Mouse (Mus musculus): Measurements from ENCODE around the gene Rasgef1b. TPM values are rescaled to one million over a fixed set of nuclear protein-coding genes. Genes with fewer than 3 reads are reported as not detected.

Gene Rasgef1b
- polyA plus RNA-seq, 1 experiment from 2014 or later = 25.5 TPM

DNA sequence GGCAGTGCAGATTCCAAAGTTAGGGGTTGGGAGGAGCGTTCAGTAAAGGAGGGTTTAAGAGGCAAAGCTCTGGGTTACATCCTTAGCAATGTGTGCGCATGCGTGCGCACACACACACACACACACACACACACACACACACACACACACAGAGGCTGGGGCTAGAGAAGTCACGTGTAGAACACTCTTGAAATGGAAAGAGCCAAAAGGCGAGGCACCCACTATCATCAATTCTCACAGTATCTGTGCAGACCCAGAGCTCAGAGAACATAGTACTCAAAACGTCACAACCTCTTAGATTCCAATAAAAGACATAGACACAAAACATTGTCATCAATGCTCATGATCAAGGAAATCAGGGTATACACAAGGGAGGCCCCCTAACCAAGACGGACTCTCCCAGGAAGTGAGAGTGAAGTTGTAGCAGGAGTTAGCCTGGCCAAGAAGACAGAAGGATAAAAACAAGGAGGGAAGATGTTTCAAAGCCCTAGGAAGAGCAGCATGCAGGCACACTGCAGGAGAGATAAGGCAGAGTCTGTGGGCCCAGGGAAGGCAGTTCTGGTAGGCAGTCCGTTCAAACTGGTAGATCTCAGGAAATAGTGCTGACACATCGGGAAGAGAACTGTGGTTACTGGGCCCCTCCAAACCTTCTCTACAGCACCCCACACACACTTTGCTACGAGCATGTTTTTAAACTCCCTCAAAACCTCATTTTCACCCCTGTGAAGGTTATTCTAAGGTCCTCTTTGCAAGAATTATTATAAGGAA lies 324.3 kb downstream of the Rasgef1b start:
- peaks cover 7% of the 10 kb centered on the region; the same call in 1 of the 2 replicates for H3K4me1 ChIP-seq (replicated peaks; ENCODE audit: control insufficient read depth, insufficient read depth, low read length)
- no peak for ATAC-seq (replicated peaks; ENCODE audit: low FRiP score)
- H3K4me3 ChIP-seq (ENCODE audit: low read depth, low read length) = no peak overlapping the region
- no peaks in the 10 kb centered on the region for H3K36me3 ChIP-seq (ENCODE audit: control insufficient read depth, insufficient read depth, low read length)
- 90% methylated on average over 11 of the region's 11 CpGs for WGBS
- no peak overlapping the region for H3K9ac ChIP-seq (ENCODE audit: low read length)
- no peaks in the 10 kb centered on the region for H3K9me3 ChIP-seq (ENCODE audit: control insufficient read depth, low read length)
- no peak for DNase-seq (ENCODE audit: low spot score)
- H3K27ac ChIP-seq (ENCODE audit: low read depth, low read length) = no peak overlapping the region
- no peak overlapping the region for H3K4me2 ChIP-seq (ENCODE audit: low read depth, low read length, severe bottlenecking)
- H3K27me3 ChIP-seq (ENCODE audit: control insufficient read depth, insufficient read depth, low read length) = no peaks in the 10 kb centered on the region

DNA sequence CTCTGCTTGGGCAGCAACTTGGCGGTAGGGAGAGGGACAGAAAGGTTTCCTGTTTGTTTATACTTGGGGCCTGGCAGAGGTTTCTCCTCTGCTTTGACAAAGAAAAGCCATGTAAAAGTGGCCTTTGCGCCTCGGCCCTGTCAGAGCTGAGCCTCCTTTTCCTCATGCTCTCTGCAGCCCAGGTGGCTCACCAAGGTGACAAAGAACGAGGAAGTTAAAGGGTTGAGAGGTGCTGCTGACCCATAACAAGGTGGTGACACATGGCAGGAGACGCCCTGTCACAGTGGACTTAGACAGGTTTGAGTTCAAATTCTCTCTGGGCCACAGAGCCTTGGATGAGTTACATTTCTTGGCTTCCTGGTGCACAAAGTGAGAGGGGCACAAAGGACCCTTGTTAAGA lies 325.5 kb downstream of the Rasgef1b start:
- ATAC-seq (replicated peaks; ENCODE audit: low FRiP score) (no peak), DNase-seq (ENCODE audit: low spot score) (no peak)
- H3K4me1 ChIP-seq (replicated peaks; ENCODE audit: control insufficient read depth, insufficient read depth, low read length) = peaks cover 7% of the 10 kb centered on the region; the same call in 1 of the 2 replicates
- no peak overlapping the region for H3K4me3 ChIP-seq (ENCODE audit: low read depth, low read length)
- 73% methylated on average over 5 of the region's 5 CpGs for WGBS
- H3K4me2 ChIP-seq (ENCODE audit: low read depth, low read length, severe bottlenecking) = no peak overlapping the region
- no peaks in the 10 kb centered on the region for H3K36me3 ChIP-seq (ENCODE audit: control insufficient read depth, insufficient read depth, low read length)
- H3K9ac ChIP-seq (ENCODE audit: low read length) = no peak overlapping the region
- no peaks in the 10 kb centered on the region for H3K9me3 ChIP-seq (ENCODE audit: control insufficient read depth, low read length)
- H3K27me3 ChIP-seq (ENCODE audit: control insufficient read depth, insufficient read depth, low read length) = no peaks in the 10 kb centered on the region
- no peak overlapping the region for H3K27ac ChIP-seq (ENCODE audit: low read depth, low read length)

DNA sequence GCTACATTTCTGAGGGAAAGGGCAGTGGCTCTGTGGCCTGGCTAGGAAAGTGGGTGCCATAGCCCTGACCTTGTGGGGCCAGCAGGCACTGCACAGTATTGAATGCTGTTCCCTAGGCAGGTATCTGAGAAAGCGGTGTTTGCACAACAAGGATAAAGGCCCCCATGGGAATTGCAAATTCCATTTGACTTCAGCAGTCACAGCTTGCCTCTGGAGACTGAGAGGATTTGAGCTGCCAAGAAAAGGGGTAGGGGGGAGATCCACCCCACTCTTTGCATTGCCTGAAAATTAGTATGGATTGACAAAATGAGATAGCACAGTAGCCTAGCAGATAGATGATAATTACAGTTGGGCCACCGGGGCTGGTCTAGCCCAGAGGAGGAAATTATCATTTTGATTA lies 326.1 kb downstream of the Rasgef1b start:
- DNase-seq (ENCODE audit: low spot score) (no peak), ATAC-seq (replicated peaks; ENCODE audit: low FRiP score) (peak; percentile 49; the same call in 1 of the 2 replicates)
- H3K36me3 ChIP-seq (ENCODE audit: control insufficient read depth, insufficient read depth, low read length) = no peaks in the 10 kb centered on the region
- 40% methylated on average over 2 of the region's 2 CpGs for WGBS
- H3K4me2 ChIP-seq (ENCODE audit: low read depth, low read length, severe bottlenecking) = no peak overlapping the region
- no peak overlapping the region for H3K27ac ChIP-seq (ENCODE audit: low read depth, low read length)
- H3K4me1 ChIP-seq (replicated peaks; ENCODE audit: control insufficient read depth, insufficient read depth, low read length) = peaks cover 7% of the 10 kb centered on the region; the same call in 1 of the 2 replicates
- H3K9me3 ChIP-seq (ENCODE audit: control insufficient read depth, low read length) = no peaks in the 10 kb centered on the region
- H3K27me3 ChIP-seq (ENCODE audit: control insufficient read depth, insufficient read depth, low read length) = no peaks in the 10 kb centered on the region
- H3K4me3 ChIP-seq (ENCODE audit: low read depth, low read length) = no peak overlapping the region
- no peak overlapping the region for H3K9ac ChIP-seq (ENCODE audit: low read length)

DNA sequence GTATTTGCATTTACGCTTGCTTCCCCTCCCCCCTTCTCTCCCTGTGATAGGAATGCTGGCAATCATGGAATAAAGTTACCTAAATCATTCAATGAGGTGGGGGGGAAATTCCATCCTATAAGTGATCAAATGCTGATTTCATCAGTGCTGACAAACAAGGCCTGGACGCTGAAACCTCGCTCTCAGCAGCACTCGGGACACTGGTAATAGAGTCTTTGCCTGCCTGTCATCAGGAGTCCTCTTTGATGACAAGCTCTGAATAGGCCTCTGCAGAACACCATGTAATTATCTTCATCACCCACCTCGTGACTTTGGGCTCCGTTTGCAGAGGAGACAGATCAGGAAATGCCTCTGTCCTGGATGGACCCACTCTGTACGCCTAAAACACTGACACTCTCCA lies 326.6 kb downstream of the Rasgef1b start:
- Histone ChIP-seq H3K4me1 (replicated peaks; ENCODE audit: control insufficient read depth, insufficient read depth, low read length) (peaks cover 7% of the 10 kb centered on the region; the same call in 1 of the 2 replicates), H3K27me3 (ENCODE audit: control insufficient read depth, insufficient read depth, low read length) (no peaks in the 10 kb centered on the region), H3K4me2 (ENCODE audit: low read depth, low read length, severe bottlenecking) (no peak overlapping the region), H3K9ac (ENCODE audit: low read length) (no peak overlapping the region), H3K9me3 (ENCODE audit: control insufficient read depth, low read length) (no peaks in the 10 kb centered on the region), H3K27ac (ENCODE audit: low read depth, low read length) (no peak overlapping the region), H3K4me3 (ENCODE audit: low read depth, low read length) (no peak overlapping the region), H3K36me3 (ENCODE audit: control insufficient read depth, insufficient read depth, low read length) (no peaks in the 10 kb centered on the region)
- WGBS = 20% methylated on average over 7 of the region's 7 CpGs
- DNase-seq (ENCODE audit: low spot score) (no peak), ATAC-seq (replicated peaks; ENCODE audit: low FRiP score) (peak; percentile 70)

DNA sequence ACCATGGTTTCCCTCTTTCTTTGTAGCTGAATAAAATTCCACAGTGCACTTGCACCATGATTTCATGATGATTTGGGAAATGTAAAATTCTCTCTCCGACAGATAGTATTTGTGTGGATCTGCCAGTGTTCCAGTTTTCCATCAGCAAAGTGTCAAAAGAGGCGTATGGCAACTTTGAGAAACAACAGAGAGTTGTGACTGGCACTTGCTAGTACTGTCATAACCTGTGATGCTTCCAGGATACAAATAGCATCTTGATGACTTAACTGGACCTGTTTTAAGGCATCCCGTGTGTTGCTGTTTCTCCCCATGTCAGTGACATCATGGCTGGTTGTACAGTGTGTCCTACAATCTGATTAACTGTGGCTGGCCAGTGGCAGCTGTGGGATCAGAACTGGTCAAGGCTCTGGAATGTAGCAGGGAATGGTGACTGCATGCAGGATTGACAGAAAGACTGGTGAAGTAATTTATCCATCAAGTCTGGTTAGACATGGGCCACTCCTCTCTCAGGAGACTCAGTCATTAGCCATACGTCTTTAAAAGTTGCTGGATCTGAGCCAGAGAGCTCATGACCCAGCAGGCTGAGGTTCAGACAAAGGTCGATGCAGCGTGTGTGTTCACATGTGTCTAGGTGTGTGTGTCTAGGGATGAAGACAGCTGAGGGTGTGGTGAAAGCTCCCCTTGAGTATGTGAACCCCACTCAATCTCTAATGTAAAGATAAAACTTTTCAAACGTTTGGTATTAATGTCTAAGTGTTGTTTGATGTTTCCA lies 328.8 kb downstream of the Rasgef1b start:
- no peak overlapping the region for H3K9ac ChIP-seq (ENCODE audit: low read length)
- H3K9me3 ChIP-seq (ENCODE audit: control insufficient read depth, low read length) = no peaks in the 10 kb centered on the region
- 79% methylated on average over 7 of the region's 7 CpGs for WGBS
- no peaks in the 10 kb centered on the region for H3K27me3 ChIP-seq (ENCODE audit: control insufficient read depth, insufficient read depth, low read length)
- no peaks in the 10 kb centered on the region for H3K36me3 ChIP-seq (ENCODE audit: control insufficient read depth, insufficient read depth, low read length)
- H3K27ac ChIP-seq (ENCODE audit: low read depth, low read length) = no peak overlapping the region
- DNase-seq (ENCODE audit: low spot score) (no peak), ATAC-seq (replicated peaks; ENCODE audit: low FRiP score) (no peak)
- no peak overlapping the region for H3K4me2 ChIP-seq (ENCODE audit: low read depth, low read length, severe bottlenecking)
- no peak overlapping the region for H3K4me3 ChIP-seq (ENCODE audit: low read depth, low read length)
- peaks cover 7% of the 10 kb centered on the region; the same call in 1 of the 2 replicates for H3K4me1 ChIP-seq (replicated peaks; ENCODE audit: control insufficient read depth, insufficient read depth, low read length)

DNA sequence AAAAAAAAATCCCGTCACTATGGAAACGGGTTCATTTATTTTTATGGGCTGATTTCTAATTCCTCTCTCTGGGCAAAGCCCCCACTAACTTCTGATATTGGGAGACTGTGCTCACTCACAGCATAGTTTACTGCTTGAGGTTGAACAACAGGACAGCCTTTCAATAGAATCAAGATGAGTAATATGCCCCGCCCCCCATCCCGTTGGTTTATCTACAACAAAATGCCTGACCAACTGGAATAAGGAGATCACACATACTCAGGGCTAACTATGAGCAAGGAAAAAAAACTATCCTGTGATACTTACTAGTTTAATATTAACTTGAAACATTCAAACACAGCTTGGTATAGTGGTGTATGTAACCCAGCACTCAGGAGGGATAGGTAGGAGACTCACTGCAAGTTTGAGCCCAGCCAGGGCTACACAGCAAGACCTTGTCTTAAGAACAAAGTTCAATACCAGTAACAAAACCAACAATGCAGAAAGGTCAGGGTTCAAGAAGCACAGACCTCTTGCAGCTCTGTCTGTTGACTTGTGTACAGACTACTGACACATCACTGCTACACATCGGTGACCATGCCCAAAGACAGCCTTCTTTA lies 330.3 kb downstream of the Rasgef1b start:
- peaks cover 7% of the 10 kb centered on the region; the same call in 1 of the 2 replicates for H3K4me1 ChIP-seq (replicated peaks; ENCODE audit: control insufficient read depth, insufficient read depth, low read length)
- H3K27me3 ChIP-seq (ENCODE audit: control insufficient read depth, insufficient read depth, low read length) = no peaks in the 10 kb centered on the region
- no peaks in the 10 kb centered on the region for H3K36me3 ChIP-seq (ENCODE audit: control insufficient read depth, insufficient read depth, low read length)
- no peak overlapping the region for H3K4me3 ChIP-seq (ENCODE audit: low read depth, low read length)
- DNase-seq (ENCODE audit: low spot score) (no peak), ATAC-seq (replicated peaks; ENCODE audit: low FRiP score) (no peak)
- H3K9me3 ChIP-seq (ENCODE audit: control insufficient read depth, low read length) = no peaks in the 10 kb centered on the region
- no peak overlapping the region for H3K27ac ChIP-seq (ENCODE audit: low read depth, low read length)
- WGBS = 74% methylated on average over 5 of the region's 5 CpGs
- no peak overlapping the region for H3K4me2 ChIP-seq (ENCODE audit: low read depth, low read length, severe bottlenecking)
- H3K9ac ChIP-seq (ENCODE audit: low read length) = no peak overlapping the region

DNA sequence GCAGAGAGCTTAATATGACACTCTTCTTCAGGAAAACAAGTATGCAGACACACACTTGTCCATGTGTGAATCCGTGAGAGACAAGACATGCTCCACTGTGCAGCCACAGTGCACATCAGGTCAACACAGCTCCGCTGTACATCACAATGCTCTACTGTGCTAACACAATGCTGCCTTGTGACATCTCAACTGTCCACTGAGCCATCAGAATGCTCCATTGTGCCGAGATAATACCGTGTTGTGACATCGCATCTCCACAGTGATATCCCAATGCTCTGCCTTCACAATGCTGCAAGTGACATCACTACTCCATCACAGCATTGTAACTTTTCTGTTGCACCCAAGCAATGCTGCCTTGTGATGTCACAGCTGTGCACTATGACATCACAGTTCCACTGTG lies 334.3 kb downstream of the Rasgef1b start:
- no peaks in the 10 kb centered on the region for H3K36me3 ChIP-seq (ENCODE audit: control insufficient read depth, insufficient read depth, low read length)

DNA sequence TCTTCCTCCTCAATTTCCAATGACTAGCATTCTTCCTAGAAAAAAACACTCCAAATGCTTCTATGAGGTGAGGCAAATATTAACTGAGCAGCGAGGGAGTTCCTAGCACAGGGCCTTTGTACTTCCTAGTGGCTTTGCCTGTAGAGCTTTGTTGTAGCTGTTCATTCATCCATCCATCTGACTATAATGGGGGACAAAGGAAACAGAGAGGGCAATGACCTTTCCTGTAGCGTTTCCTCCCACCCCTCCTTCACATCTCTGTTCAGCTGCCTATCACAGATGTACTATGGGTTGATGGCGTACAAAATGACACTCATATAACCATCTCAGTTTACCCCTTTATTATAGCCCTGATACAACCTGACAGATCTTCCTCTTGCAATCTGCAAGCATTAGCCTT lies 337.3 kb downstream of the Rasgef1b start:
- 6% methylated on average over 3 of the region's 3 CpGs for WGBS
- Histone ChIP-seq H3K4me3 (ENCODE audit: low read depth, low read length) (no peak overlapping the region), H3K4me1 (replicated peaks; ENCODE audit: control insufficient read depth, insufficient read depth, low read length) (peaks cover 10% of the 10 kb centered on the region; the same call in 1 of the 2 replicates), H3K4me2 (ENCODE audit: low read depth, low read length, severe bottlenecking) (no peak overlapping the region), H3K27ac (ENCODE audit: low read depth, low read length) (no peak overlapping the region), H3K27me3 (ENCODE audit: control insufficient read depth, insufficient read depth, low read length) (peaks cover 3% of the 10 kb centered on the region), H3K9me3 (ENCODE audit: control insufficient read depth, low read length) (no peaks in the 10 kb centered on the region), H3K9ac (ENCODE audit: low read length) (no peak overlapping the region), H3K36me3 (ENCODE audit: control insufficient read depth, insufficient read depth, low read length) (no peaks in the 10 kb centered on the region)
- DNase-seq (ENCODE audit: low spot score) = no peak
- peak; percentile 78; the same call in 1 of the 2 replicates for ATAC-seq (replicated peaks; ENCODE audit: low FRiP score)

More for the DNA sequence above, 334.3 kb downstream of the Rasgef1b start:
- no peak for ATAC-seq (replicated peaks; ENCODE audit: low FRiP score)
- H3K27me3 ChIP-seq (ENCODE audit: control insufficient read depth, insufficient read depth, low read length) = no peaks in the 10 kb centered on the region; the same call in 1 of the 2 replicates
- peaks cover 5% of the 10 kb centered on the region; the same call in 1 of the 2 replicates for H3K4me1 ChIP-seq (replicated peaks; ENCODE audit: control insufficient read depth, insufficient read depth, low read length)
- 89% methylated on average over 5 of the region's 5 CpGs for WGBS
- no peak overlapping the region for H3K4me3 ChIP-seq (ENCODE audit: low read depth, low read length)
- no peak overlapping the region for H3K9ac ChIP-seq (ENCODE audit: low read length)
- H3K9me3 ChIP-seq (ENCODE audit: control insufficient read depth, low read length) = no peaks in the 10 kb centered on the region
- no peak overlapping the region for H3K27ac ChIP-seq (ENCODE audit: low read depth, low read length)
- no peak overlapping the region for H3K4me2 ChIP-seq (ENCODE audit: low read depth, low read length, severe bottlenecking)
- no peak for DNase-seq (ENCODE audit: low spot score)
